Mouse (Mus musculus): Measurements from ENCODE around the gene Arhgap22. TPM values are rescaled to one million over a fixed set of nuclear protein-coding genes. Genes with fewer than 3 reads are reported as not detected.

The Arhgap22 gene
- total RNA-seq, 2 experiments from 2014 or later, result 0.86 to 2.1 TPM

DNA sequence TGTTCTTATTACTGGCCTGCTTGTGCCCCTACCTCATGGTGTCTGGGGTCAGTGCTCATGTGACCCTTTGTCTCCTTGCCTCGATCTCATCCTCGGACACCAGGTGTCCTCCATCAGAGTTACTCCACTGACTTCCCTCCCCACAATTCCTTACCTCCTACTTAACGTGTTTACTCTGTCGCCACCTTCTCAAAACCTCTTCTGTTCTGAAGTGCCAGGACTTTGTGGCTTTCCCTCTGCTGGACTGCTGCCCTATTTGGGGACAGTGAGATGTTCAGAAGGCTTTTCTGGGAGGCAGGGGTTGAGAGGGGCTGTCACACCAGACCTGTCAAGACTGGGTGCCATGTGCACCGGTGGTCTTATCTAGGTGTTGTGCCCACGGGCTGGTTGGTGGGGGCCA lies 139.1 kb downstream of the Arhgap22 start:
- DNase-seq, result no peak
- intact Hi-C loops (cut with DNase I; ENCODE audit: low total_unique reads), result no loop called here

DNA sequence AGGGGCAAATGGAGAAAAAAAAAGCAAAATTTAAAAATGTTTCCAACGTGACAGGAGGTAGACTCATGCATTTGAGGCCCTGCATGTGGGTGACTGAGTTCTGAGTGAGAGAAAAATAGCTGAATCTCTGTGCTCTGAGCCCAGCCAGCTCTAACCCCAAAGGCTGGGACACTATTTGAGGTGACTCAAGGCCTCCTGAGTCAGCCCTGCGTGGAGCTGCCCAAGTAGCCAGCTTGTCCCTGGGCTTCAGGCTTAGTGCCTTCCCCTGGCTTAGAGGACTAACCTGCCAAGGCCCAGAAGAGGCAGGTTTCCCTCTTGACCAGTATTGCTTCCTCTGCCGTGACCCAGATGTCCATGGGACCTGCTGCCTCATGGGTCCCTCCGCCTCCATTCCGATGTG lies 141.4 kb downstream of the Arhgap22 start:
- no peak for DNase-seq
- intact Hi-C loops (cut with DNase I; ENCODE audit: low total_unique reads), result no loop called here

DNA sequence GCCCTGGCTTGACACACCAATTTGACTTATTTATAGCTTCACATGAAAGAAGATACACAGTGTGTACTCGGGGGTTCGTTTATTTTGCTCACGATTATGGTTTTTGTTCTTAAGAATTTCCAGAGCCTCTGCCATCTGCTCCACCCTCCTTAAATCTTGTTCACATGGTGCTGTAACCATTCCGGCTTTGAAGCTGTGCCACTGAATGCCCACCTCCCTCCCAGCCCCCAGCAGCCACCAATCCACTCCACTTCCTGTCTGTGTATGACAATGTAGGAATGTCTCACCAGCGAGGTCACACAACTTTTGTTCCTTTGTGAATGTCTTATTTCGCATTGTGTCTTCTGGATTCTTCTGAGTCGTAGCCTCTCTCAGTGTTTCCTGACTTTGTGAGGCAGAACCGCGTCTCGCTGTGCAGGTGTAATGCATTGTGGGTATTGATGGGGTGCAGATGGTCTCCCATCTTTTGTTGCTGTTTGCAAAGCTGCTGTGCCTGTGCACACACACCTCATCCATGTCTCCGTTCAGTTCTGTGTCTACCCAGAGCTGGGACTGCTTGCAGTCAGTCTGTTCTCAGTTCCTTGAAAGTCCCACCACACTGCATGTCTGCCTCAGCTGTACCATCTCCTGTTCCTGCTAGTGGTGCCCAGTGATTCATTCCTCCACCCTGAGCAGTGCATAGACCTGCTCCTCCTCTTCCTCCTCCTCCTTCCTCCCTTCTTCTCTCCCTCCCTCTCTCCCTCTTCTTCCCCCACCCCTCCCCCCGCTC lies 144.0 kb downstream of the Arhgap22 start:
- no peak for DNase-seq
- intact Hi-C loops (cut with DNase I; ENCODE audit: low total_unique reads), result no loop called here

DNA sequence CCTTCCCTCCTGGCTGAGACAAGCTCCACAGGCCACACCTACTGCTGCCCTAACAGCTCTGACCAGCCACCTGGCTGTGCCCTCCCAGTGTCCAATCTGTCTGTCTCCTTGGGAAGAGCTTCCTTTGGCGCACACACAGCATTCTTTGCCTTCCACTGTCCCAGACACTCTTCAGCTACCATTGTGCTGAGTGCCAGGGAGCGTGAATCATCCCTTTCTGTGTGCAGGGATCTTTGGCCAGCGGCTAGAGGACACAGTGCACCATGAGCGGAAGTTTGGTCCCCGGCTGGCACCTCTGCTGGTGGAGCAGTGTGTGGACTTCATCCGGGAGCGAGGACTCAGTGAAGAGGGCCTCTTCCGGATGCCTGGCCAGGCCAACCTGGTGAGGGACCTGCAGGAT lies 145.1 kb downstream of the Arhgap22 start:
- no peak for DNase-seq
- intact Hi-C loops (cut with DNase I; ENCODE audit: low total_unique reads), result no loop called here

DNA sequence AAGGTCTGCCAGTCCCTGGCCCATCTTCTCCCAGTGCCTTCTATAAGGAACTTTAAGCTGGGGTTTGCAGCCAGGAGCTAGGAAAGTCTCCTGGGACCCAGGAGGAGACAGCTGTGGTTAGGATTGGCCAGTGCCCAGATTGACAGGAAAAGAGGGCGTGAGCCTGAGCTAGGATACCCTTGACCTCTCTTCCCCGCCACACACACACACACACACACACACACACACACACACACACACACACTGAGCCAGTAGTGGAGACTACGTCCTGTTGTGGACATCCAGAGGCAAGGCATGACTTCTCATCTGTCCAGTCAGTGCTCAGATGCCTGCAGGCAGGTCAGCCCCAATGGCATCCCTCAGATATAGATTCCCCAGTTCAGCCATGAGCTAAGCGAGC lies 147.7 kb downstream of the Arhgap22 start:
- intact Hi-C loops (cut with DNase I; ENCODE audit: low total_unique reads), result no loop called here
- DNase-seq, result no peak

DNA sequence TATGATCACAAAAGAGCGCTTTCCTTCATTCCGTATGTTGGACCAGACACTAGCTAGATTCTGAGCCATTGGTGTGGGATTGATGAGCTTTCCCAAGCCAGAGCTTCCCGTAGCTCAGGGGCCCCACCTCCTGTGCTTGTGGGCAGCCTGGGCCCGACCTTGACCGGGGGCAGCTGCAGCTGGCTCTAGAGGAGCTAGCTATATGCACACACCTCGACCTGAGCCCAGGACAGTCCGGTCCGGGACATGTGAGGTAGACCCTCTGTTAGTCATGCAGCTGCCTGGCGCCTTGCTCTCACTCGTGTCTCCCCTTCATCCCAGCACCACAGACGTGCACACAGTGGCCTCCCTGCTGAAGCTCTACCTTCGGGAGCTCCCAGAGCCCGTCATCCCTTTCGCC lies 148.3 kb downstream of the Arhgap22 start:
- intact Hi-C loops (cut with DNase I; ENCODE audit: low total_unique reads), result no loop called here
- DNase-seq, result no peak

DNA sequence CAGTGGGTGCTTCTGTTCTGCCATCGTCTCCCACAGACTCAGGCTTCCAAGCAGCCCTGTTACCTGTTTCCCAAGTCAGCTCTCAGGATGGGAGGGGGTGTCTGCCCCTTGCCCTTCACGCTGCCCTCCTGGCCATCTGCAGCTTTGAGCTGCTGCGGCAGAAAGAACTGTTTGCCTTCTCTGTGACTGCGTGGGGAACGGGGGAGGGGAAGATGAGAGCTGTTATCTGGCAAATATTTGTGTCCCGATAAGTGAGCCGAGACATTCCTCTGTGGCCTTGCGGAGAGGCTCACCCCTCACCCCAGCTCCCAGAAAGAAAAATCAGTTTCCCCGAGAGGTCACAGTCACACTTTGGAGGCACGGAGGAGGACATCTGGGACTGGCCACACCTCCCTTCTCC lies 149.0 kb downstream of the Arhgap22 start:
- no peak for DNase-seq
- intact Hi-C loops (cut with DNase I; ENCODE audit: low total_unique reads), result no loop called here

DNA sequence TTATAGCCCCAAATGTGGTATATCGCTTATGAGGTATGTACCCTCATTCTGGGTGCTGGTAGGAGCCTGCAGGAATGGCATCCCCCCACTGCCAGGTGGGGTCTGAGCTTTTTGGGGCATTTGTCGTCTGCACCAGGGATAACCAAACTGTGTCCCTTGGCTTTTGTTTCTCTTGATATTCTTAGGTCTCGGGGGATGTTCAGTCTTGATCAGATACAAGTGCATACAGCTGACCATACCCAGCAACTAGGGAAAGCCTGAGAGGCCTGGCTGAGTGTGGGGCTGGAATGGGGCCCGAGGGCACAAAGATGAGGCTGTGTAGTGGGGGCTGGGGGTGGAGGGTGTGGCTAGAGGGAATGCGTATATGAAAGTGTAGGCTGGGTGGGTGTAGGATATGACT lies 149.8 kb downstream of the Arhgap22 start:
- DNase-seq, result no peak
- intact Hi-C loops (cut with DNase I; ENCODE audit: low total_unique reads), result no loop called here

DNA sequence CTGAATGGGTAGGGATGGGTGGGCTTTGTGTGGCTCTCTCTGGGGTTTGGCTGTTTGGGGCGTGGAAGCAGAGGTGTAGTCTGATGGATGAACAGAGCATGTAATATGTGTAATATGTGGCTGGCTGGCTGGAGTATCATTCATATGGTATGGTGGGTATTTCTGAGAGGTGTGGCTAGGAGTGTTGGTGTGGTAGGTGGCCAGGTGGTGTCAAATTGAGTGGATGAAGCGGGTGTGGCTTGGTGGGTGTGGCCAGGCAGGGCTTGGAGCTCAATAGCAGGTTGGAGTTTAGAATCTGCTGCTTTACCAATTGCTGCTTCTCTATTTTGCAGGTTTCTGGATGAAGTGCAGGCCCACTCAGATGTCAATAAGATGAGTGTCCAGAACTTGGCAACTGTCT lies 150.2 kb downstream of the Arhgap22 start:
- DNase-seq, result no peak
- intact Hi-C loops (cut with DNase I; ENCODE audit: low total_unique reads), result no loop called here

DNA sequence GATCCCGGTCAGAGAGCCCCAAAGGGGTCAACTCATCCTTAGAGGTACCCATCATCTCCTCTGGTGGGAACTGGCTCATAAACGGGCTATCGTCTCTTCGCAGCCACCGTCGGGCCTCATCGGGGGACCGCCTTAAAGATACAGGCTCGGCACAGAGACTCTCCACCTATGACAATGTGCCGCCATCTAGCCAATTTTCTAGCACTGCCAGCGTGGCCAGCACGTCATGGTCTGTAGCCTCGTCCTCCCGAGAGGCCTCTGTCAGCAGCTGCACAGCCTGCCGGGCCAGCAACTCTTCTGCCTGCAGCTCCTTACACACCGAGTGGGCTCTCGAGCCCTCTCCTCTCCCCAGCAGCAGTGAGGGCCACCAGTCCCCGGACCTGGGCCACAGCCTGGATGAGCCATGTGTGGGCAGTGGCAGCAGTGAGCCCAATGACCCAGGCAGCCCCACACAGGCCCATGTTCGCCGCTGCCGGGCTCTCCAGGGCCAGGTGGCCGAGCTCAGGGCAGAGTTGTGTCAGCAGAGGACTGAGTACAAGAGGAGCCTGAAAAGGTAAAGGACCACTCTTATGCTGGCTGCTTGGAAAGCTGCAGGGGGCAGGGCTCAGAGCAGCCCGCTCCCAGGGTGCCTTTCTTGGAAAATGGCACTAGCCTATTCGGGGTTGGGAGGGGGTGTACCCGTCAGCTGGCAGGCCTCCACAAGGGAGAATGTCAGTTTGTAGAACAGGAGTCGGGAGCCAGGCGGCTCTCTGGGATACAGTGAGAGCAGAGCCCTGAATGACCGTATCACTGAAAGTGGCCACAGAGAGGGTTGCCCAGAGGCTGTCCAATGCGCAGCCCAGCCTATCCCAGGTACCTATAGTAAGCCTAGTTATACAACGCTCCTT lies 153.3 kb downstream of the Arhgap22 start:
- intact Hi-C loops (cut with DNase I; ENCODE audit: low total_unique reads), result no loop called here
- no peak for DNase-seq

DNA sequence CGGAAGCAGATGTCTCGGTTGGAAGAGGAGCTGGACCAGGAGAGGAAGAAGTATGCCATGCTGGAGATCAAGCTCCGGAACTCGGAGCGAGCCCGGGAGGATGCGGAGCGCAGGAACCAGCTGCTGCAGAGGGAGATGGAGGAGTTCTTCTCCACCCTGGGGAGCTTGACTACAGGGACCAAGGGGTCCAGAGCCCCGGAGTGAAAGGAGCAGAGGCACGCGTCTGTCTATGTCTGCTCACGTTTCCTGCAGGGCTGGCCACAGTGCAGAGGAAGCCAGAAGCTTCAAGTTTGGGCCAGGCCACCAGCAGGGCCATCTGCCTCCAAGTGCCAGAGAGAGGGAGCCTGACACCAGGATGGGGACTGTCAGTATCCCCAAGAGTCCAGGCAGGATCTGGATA lies 155.5 kb downstream of the Arhgap22 start:
- intact Hi-C loops (cut with DNase I; ENCODE audit: low total_unique reads), result no loop called here
- no peak for DNase-seq

DNA sequence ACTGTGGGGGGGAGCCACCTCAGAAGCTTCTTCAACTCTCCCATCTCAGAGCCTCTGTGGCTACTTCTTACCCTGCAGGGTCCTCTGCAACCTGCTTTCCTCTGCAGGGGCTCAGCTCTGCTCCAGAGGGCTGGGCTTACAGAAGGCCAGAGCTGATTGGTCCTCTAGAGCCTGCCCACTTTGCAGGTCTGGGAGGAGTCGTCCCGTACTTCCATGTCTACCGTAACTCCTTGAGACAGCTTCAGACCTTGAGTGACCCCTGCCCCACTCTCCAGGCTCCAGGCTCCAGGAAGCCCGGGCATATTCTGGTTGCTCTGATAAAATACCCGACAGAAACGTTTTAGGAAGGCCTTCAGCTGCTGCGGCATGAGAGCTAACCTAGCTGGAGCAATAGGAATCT lies 156.2 kb downstream of the Arhgap22 start:
- intact Hi-C loops (cut with DNase I; ENCODE audit: low total_unique reads), result loop anchor here (2.0 to 5.0 kb wide), 2 partner anchors 55 to 158 kb away; partner anchors contain the start of gene Arhgap22
- no peak for DNase-seq

DNA sequence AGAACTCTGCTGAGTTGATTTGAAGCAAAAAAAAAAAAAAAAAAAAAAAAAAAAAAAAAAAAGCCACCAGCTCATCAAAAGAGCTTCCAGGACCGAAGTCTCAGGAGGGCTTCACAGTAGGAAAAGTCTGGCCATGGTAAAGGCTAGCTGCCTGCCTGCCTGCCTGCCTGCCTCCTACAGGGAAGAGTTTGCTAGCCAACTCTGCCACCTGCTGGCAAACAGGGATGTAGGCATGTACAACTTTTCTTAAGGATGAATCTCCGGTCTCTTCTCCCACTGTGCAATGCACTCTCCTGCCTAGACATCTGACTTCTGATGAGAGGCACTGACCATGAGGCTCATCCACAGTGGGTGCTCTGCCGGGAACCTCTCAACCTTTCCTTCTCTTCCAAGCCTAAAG lies 157.4 kb downstream of the Arhgap22 start:
- intact Hi-C loops (cut with DNase I; ENCODE audit: low total_unique reads), result loop anchor here (2.0 to 5.0 kb wide), 2 partner anchors 56 to 159 kb away; partner anchors contain the start of gene Arhgap22
- peak; percentile 73 for DNase-seq

DNA sequence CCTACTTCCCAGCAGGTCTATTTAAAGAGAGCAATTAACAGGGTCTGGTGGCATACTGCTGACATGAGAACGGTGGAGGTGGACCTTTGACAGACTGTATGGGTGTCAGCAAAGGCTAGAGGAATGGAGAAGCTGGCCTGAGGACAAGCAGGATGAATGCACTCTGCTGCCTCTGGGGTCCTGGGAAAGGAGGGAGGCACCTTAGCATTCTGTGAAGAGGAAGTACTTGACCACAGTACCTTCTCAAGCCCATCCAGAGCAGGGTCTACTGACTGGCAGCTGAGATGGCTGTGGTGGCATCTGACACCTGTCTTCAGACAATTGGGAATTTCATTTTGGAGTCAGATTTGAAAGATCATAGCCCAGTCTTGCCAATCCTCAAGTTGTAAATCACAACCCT lies 159.4 kb downstream of the Arhgap22 start:
- no peak for DNase-seq
- intact Hi-C loops (cut with DNase I; ENCODE audit: low total_unique reads), result loop anchor here (5.0 kb wide), 1 partner anchor 161 kb away; the partner anchor contains the start of gene Arhgap22

DNA sequence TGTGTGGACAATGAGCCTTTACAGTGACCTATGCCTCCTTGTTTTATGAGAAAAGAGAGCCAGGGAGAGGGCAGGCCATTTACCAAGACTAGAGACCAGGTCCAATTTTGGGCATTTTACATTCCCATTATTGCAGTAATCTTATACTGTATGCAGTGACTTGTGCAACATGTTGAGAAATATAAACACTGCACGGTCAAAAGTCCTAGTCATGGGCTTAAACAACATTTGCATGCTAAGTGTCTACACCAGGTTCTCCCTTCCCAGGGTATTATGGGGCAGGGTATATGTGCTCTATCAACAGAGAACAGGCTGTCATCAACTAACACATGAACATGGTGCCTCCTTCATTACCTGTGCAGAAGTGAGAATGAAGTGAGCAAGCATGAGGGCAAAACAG lies 160.3 kb downstream of the Arhgap22 start:
- DNase-seq, result no peak
- intact Hi-C loops (cut with DNase I; ENCODE audit: low total_unique reads), result loop anchor here (5.0 kb wide), 1 partner anchor 162 kb away; the partner anchor contains the start of gene Arhgap22

DNA sequence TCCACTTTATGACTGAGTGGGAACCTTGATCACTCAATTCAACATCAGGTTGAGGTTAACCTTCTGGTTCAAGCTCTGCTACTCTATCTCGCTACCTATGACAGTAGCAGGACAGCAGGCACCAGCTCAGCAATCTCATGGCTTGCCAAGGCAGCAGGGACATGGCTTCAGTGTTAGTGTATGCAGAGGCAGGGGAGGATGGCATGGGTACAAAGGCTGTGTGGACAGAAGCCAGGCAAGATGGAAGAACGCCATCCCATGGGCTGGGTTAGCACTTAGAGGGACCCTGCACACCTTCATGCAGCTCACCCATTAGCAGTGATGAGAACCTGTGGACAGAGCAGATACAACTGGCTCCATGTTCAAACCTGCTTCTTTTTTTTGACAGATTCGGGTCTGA lies 163.4 kb downstream of the Arhgap22 start:
- no peak for DNase-seq
- intact Hi-C loops (cut with DNase I; ENCODE audit: low total_unique reads), result no loop called here

DNA sequence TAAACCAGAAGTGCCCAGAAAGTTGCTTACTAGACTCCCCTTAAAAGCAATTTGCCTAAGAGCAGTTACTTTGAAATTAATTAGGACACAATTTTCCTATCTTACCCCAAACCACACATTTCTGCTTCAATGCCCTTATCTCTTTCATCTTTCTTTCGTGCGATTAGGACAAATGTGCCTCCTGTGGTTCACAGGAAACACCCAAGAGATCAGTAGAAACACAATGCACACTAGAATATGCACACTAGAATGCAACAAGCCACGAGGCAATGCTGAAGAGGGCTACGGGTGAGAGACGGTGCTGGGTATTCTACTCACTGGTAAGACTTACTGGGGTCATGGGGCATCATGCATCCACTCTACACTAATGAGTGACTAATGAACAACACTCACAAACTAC lies 164.9 kb downstream of the Arhgap22 start:
- intact Hi-C loops (cut with DNase I; ENCODE audit: low total_unique reads), result no loop called here
- DNase-seq, result no peak

DNA sequence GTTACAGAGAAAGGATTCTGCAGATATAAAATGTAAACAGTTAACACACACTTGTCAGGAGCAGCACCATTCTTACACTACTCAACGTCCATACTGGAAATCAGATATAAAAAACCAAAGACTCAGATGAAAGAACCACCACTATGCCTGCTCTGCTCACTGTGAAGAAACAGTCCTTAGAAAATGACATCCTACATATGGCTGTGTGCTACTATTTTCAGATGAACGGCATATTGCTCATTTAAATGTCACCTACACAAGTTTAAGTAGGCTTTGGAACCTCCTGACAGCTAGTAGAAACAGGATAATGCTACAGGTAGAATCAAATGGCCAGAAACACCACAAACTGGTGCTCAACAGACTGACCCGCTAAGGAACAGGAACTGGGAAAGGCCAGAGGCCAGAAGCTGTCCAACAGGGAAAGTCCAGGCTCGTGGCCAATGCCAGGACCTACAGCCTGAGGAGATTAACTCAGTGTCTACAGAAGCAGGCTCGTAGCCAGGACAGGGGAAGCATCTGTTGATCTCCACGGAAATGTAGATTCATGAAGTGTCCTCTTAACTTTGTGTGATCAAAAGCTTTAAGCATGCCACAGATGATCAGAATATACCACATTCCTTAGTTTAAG lies 167.1 kb downstream of the Arhgap22 start:
- intact Hi-C loops (cut with DNase I; ENCODE audit: low total_unique reads), result no loop called here
- DNase-seq, result no peak

DNA sequence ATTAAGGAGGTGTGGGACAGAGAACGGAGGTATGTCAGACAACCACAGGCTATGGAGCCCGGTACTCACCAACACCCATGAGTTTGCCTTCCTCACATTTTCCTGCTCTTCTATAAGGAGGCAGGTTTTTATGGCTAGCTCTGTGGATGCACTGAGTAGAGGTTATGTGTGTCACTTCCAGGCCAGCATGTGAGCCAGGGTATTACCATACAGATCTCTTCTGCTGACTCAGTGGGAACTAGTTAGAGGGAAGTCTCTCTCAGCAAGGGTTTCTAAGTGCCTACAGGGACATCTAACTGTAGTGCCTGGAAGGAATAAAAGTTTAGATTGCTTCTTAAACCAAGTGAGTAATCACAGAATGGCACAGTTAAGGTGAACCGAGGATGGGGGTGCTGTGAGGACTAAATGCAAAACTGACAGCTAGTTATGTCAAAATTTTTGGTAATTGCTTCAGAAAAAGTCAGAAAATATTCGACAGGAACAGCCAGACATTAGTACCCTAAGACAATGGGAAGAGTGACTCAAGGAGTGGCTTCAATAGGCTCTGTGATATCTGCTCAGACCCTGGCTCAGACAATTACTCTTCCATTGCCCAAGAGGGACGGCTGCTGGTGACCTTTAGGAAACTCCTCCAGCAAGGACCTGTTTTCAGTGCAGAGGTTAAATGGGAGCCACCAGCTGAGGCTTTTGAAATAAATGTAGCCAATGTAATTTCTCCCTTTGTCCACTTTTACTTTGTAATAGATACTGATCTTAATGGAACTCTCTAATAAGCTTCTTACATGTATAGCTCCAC lies 184.4 kb downstream of the Arhgap22 start:
- no peak for DNase-seq
- intact Hi-C loops (cut with DNase I; ENCODE audit: low total_unique reads), result no loop called here
